Mouse (Mus musculus): Measurements from ENCODE around the gene Olfr698.
"Not testable (repeated sequence)": the region's sequence is repeated elsewhere in the genome, so short reads cannot be mapped to it uniquely, and the experiment has no call there.

The Olfr698 gene

DNA sequence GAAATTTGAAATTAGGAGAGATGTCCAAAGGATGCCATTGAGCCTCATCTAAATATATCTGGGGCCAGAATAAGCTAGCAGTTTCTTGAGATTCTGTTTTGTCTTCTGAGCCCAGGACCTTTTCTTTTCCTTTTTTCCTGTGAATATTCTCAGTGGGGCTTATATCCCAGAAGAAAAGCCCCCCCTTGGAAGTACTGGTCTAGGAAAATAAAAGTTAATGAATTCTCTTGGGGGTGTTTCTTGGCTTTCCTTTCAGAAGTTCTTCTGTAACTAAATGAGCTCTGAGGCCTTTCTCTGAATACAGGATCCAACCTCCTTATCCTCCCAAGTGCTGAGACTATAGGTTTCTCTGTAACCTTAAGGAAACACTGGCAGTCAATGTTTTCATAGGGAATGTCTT lies at the start of gene Olfr698:
TSS of gene Olfr698 (minus strand) at position 101 of the 400 bp plus-strand sequence.
- no peak for DNase-seq (ENCODE audit: low read depth)

DNA sequence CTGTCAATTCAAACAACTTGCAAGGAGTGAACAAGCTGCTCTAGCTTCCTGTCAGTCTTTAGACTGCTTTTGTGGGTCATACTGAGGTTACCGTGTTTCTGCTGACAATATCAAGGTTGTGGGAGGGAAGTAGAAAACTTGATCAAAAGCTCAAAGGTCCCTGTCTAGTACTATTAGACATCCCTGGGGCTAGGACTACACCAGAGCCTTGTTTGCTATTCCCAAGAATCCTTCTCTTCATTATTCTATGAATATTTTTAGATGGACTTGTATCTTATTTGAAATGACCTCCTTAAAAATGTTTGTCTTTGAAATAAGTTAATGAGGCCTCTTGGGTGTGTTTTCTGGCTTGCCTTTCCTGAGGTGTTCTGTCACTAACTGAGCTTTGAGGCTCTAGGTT lies 37.9 kb upstream of the Olfr698 start, which contains the start of gene Olfr699:
TSS of gene Olfr699 (minus strand) at position 101 of the 400 bp plus-strand sequence.
- no peak for DNase-seq (ENCODE audit: low read depth)

- DNase-seq (ENCODE audit: low read depth) = no peak
These were observed 33.1 kb upstream of the Olfr698 start for GRCm38 (mm10) chr7:106788330-106788729.

DNA sequence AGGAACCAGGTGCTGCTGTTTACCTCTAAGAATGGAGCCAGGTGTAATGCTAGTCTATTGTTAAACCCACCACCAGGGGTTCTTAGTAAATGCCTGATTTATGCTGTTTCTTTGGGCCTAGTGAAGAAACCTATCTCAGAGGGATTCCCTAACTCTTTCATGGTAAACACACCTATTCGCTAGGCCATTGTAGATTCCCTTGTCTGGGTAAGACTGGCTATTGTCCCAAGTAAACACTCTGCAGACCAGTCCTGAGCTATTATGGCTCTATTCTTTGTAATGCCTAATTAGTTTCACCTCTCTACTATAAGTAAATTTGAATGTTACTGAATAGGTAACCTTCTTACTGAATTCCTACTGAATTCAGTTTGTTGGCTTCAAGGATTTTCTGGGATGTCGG lies 5.8 kb upstream of the Olfr698 start:
- DNase-seq (ENCODE audit: low read depth) = not testable (repeated sequence)

DNA sequence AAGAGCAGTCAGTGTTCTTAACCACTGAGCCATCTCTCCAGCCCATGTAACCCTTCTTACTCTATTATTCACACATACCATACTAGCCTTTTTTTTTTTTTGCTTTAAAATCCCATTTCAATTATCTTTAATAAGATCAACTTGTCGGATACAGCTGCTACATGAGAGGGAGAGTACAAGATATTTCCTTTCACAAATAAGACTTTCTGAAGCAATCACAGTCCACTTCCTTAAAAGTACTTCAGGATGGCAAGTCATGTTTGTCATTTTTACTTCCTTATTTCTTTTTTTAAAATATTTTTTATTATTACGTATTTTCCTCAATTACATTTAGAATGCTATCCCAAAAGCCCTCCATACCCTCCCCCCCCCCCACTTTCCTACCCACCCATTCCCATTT lies 3.6 kb upstream of the Olfr698 start:
- DNase-seq (ENCODE audit: low read depth) = no peak

DNA sequence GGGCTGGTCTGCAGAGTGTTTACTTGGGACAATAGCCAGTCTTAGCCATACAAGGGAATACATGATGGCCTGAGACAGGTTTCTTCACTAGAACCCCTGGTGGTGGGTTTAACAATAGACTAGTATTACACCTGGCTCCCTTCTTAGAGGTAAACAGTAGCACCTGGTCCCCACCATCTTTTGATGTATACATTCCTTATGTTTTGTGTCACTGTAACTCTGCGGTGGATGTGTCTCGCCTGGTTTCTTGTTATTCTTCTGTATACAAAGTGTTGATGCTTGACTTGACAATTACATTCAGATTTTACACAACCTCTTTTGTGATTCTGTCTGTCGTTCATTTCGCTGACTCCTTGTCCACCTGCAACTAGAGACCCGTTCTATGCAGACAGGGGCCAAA lies 9.4 kb downstream of the Olfr698 start:
- no peak for DNase-seq (ENCODE audit: low read depth)

GRCm38 (mm10) chr7:106742343-106742742 lies 12.9 kb downstream of the Olfr698 start, which contains the start of gene Olfr697:
Olfr697 (minus strand) TSS chr7:106742443.
- DNase-seq (ENCODE audit: low read depth) = no peak

DNA sequence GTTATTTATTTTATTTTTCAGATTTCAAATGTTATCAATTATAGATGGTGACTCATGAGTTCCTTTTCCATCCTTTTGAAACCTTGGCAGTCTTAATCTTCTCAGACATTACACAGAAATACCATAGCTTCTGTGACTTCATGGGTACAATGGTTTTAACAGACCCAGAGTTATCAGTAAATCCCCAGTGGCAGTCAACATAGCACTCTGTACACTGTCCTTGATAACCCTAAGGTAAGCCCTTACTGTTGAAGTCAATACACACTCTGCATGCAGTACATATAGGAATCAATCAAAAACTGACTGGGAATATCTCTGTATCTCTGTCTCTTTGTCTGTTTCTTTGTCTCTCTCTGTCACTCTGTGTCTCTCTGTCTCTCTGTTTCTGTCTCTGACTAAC lies 18.2 kb downstream of the Olfr698 start:
- no peak for DNase-seq (ENCODE audit: low read depth)

GRCm38 (mm10) chr7:106733717-106734116 lies 21.5 kb downstream of the Olfr698 start:
- DNase-seq (ENCODE audit: low read depth) = no peak

GRCm38 (mm10) chr7:106725654-106726053 lies 29.5 kb downstream of the Olfr698 start:
- DNase-seq (ENCODE audit: low read depth) = not testable (repeated sequence)

DNA sequence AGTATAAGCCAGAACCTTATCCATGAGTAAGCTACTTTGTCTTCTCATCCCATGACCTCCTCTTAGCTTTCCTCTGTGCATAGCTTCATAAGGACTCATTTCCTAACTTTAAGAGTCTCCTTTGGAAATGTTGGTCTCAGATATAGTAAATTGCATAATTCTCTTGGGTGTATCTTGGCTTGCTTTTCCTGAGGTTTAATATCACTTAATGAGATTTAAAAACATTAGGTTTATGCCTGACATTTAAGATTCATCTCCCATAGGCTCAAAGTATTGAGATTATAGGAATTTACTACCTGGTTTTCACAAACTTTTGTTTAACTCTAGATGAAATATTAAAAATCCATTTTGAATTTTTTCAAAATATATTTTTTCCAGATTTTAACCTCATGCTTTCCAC lies 38.9 kb downstream of the Olfr698 start, which contains the start of gene Olfr695:
TSS of gene Olfr695 (minus strand) at position 101 of the 400 bp plus-strand sequence.
- DNase-seq (ENCODE audit: low read depth) = no peak

- DNase-seq (ENCODE audit: low read depth) = no peak
These were observed 43.7 kb downstream of the Olfr698 start for GRCm38 (mm10) chr7:106711463-106711862.

GRCm38 (mm10) chr7:106707705-106708104 lies 47.5 kb downstream of the Olfr698 start:
- DNase-seq (ENCODE audit: low read depth) = not testable (repeated sequence)
